Comparison of ENCODE assay signal across 32 mouse cellular contexts in the genomic region with DNA sequence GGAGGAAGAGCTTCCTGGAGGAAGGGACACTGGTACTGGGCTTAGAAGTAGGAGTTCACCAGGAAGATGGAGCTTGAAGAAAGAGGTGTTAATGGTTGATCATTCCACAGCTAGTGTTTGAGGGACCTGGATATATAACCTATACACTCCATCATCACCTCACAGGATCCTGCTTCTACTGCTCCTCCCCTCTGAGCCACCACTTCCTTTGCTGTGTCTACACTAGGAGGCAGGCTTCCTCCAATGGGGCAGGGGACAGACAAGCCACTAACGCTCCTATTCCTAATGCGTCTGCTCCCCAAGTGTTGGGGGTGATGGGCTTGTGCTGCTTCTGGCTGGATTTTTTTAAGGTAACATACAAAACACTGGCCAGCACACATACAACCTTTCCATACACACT. TPM values are rescaled to one million over a fixed set of nuclear protein-coding genes. Genes with fewer than 3 reads are reported as not detected.
A peak's percentile ranks its signal among the peaks of the same experiment; 100 is the strongest.
DNase-seq lines count a peak whose midpoint lies in the region; ATAC-seq and TF ChIP-seq lines count a peak whose summit lies in the region.
"Had no signal": no experiment of that assay in that cellular context is flagged by ENCODE, and none has a peak within 500 bp of the region (broad histone marks: within the 10 kb centered on the region; RNA-seq: fewer than 3 reads in every experiment).

No protein-coding gene starts in this region.

- no peaks in the 10 kb centered on the region for H3K9me3 ChIP-seq in intestine, embryonic 16.5 days (ENCODE audit: control insufficient read depth, low read length)
- H3K9me3 ChIP-seq in hindbrain, postnatal 0 days (ENCODE audit: low read length), result no peaks in the 10 kb centered on the region
- H3K9me3 ChIP-seq: forebrain, embryonic 15.5 days; heart, embryonic 12.5 days; hindbrain, embryonic 10.5 days; lung, embryonic 15.5 days; midbrain, embryonic 15.5 days; neural tube, embryonic 13.5 days had no signal

- 0 out of 2 replicates have a peak, but pooled peaks have one; percentile 37 for ATAC-seq in common myeloid progenitor, adult 5-6 weeks (replicated peaks; ENCODE audit: low read depth, poor library complexity, severe bottlenecking)
- ATAC-seq in intestine, embryonic 16.5 days, result peak; percentile 37; the same call in 1 of the 2 replicates
- ATAC-seq in hindbrain, postnatal 0 days, result no peak
- ATAC-seq: forebrain, embryonic 15.5 days; midbrain, embryonic 15.5 days had no signal

- no peaks in the 10 kb centered on the region for H3K27me3 ChIP-seq in intestine, embryonic 16.5 days (replicated peaks; ENCODE audit: control insufficient read depth, insufficient read depth, low read length)
- H3K27me3 ChIP-seq in hindbrain, postnatal 0 days (ENCODE audit: insufficient read depth, low read length), result no peaks in the 10 kb centered on the region
- H3K27me3 ChIP-seq: forebrain, embryonic 15.5 days; lung, embryonic 15.5 days had no signal

- H3K36me3 ChIP-seq in intestine, embryonic 16.5 days (ENCODE audit: control insufficient read depth, insufficient read depth, low read length), result no peaks in the 10 kb centered on the region
- H3K36me3 ChIP-seq in hindbrain, postnatal 0 days (ENCODE audit: insufficient read depth, low read length), result no peaks in the 10 kb centered on the region
- H3K36me3 ChIP-seq: forebrain, embryonic 15.5 days; heart, embryonic 12.5 days; hindbrain, embryonic 10.5 days; lung, embryonic 15.5 days; midbrain, embryonic 15.5 days; neural tube, embryonic 13.5 days had no signal

- H3K9ac ChIP-seq in intestine, embryonic 16.5 days (ENCODE audit: low read depth, low read length), result no peak overlapping the region
- no peak overlapping the region for H3K9ac ChIP-seq in hindbrain, postnatal 0 days (replicated peaks; ENCODE audit: low read length)
- H3K9ac ChIP-seq: forebrain, embryonic 15.5 days; heart, embryonic 12.5 days; lung, embryonic 15.5 days; midbrain, embryonic 15.5 days; neural tube, embryonic 13.5 days had no signal

- no peaks in the 10 kb centered on the region for H3K4me1 ChIP-seq in intestine, embryonic 16.5 days (ENCODE audit: control insufficient read depth, insufficient read depth, low read length)
- no peaks in the 10 kb centered on the region for H3K4me1 ChIP-seq in hindbrain, postnatal 0 days (ENCODE audit: insufficient read depth, low read length)
- H3K4me1 ChIP-seq: forebrain, embryonic 15.5 days; heart, embryonic 12.5 days; hindbrain, embryonic 10.5 days; lung, embryonic 15.5 days; midbrain, embryonic 15.5 days; neural tube, embryonic 13.5 days had no signal

- no peak overlapping the region for H3K4me2 ChIP-seq in intestine, embryonic 16.5 days (ENCODE audit: low read depth, low read length)
- no peak overlapping the region for H3K4me2 ChIP-seq in hindbrain, postnatal 0 days (ENCODE audit: low read depth, low read length)
- H3K4me2 ChIP-seq: forebrain, embryonic 15.5 days; heart, embryonic 12.5 days; liver, embryonic 11.5 days; lung, embryonic 15.5 days; midbrain, embryonic 15.5 days; neural tube, embryonic 13.5 days had no signal

- H3K4me3 ChIP-seq in intestine, embryonic 16.5 days (ENCODE audit: low read length), result no peak overlapping the region
- H3K4me3 ChIP-seq in hindbrain, postnatal 0 days (ENCODE audit: low read length), result no peak overlapping the region
- H3K4me3 ChIP-seq: forebrain, embryonic 15.5 days; heart, embryonic 12.5 days; hindbrain, embryonic 10.5 days; layer of hippocampus, adult 2 months; lung, embryonic 15.5 days; midbrain, embryonic 15.5 days; neural tube, embryonic 13.5 days had no signal

- WGBS in intestine, embryonic 16.5 days, result 68% methylated on average over 2 of the region's 2 CpGs
- WGBS in hindbrain, postnatal 0 days, result 63% methylated on average over 2 of the region's 2 CpGs

- peak; percentile 21 for DNase-seq in thymus, postnatal 14 days
- DNase-seq in thymus, postnatal 25 days, result no peak
- DNase-seq in embryo, embryonic 10 days (ENCODE audit: low spot score), result no peak
- no peak for DNase-seq in embryo, embryonic 10.5 days (ENCODE audit: low spot score)
- DNase-seq in hindbrain, postnatal 0 days (ENCODE audit: low spot score), result no peak
- DNase-seq: adrenal gland, postnatal 36 days; cerebellum, adult 18-20 months; cerebellum, postnatal 14 days; heart, postnatal 10 days; lung, postnatal 4 days; right cerebral cortex, adult 18-20 months had no signal

- H3K27ac ChIP-seq in intestine, embryonic 16.5 days (ENCODE audit: low read length), result peak overlapping the region; percentile 3; the same call in 1 of the 2 replicates
- no peak overlapping the region for H3K27ac ChIP-seq in hindbrain, postnatal 0 days
- H3K27ac ChIP-seq: forebrain, embryonic 15.5 days; hindbrain, embryonic 10.5 days; layer of hippocampus, adult 2 months; lung, embryonic 15.5 days; midbrain, embryonic 15.5 days; neural tube, embryonic 13.5 days had no signal

- TF ChIP-seq CTCF in hindbrain, postnatal 0 days (IDR thresholded peaks at IDR 0.05; ENCODE audit: low read depth), result no peak

RNA-seq across cellular contexts. Expression of gene Cib3, which starts 1.9 kb away (rescaled TPM):
- total RNA-seq in common myeloid progenitor, adult 5-6 weeks (2017), result not detected in 2 replicates
- polyA plus RNA-seq in intestine, embryonic 16.5 days (2015; fragmentation: Nextera tagmentation; extraction: Ambion mirVana), result not detected in 2 replicates
- not detected in 2 replicates for total RNA-seq in hindbrain, postnatal 0 days (2014; rRNA removed)
- not detected in 2 replicates for polyA plus RNA-seq in hindbrain, postnatal 0 days (2015; fragmentation: Nextera tagmentation; extraction: Ambion mirVana)
- total RNA-seq: adrenal gland, adult 18-20 months; gastrocnemius, adult 8-10 months; heart, postnatal 10 days; layer of hippocampus, adult 2 months; layer of hippocampus, postnatal 25 days had no signal
- polyA plus RNA-seq: C2C12; embryonic facial prominence, embryonic 14.5 days; forebrain, embryonic 15.5 days; heart, embryonic 12.5 days; hindbrain, embryonic 10.5 days; kidney, embryonic 14.5 days; limb, embryonic 11.5 days; liver, embryonic 11.5 days; midbrain, embryonic 15.5 days; neural tube, embryonic 13.5 days; small intestine, adult 2 months; stomach, embryonic 16.5 days had no signal

RNA-seq across cellular contexts. Expression of gene Gm11034, which starts 2.7 kb away (rescaled TPM):
- total RNA-seq in common myeloid progenitor, adult 5-6 weeks (2017), result not detected in 2 replicates
- polyA plus RNA-seq in intestine, embryonic 16.5 days (2015; fragmentation: Nextera tagmentation; extraction: Ambion mirVana), result not detected in 2 replicates
- total RNA-seq in hindbrain, postnatal 0 days (2014; rRNA removed), result not detected in 2 replicates
- not detected in 2 replicates for polyA plus RNA-seq in hindbrain, postnatal 0 days (2015; fragmentation: Nextera tagmentation; extraction: Ambion mirVana)
- total RNA-seq: adrenal gland, adult 18-20 months; adrenal gland, postnatal 36 days; gastrocnemius, adult 8-10 months; granulocyte monocyte progenitor cell, adult 5-6 weeks; heart, postnatal 10 days; layer of hippocampus, adult 2 months; layer of hippocampus, postnatal 25 days had no signal
- polyA plus RNA-seq: C2C12; embryonic facial prominence, embryonic 14.5 days; forebrain, embryonic 15.5 days; heart, embryonic 12.5 days; hindbrain, embryonic 10.5 days; kidney, embryonic 14.5 days; limb, embryonic 11.5 days; liver, embryonic 11.5 days; lung, embryonic 15.5 days; midbrain, embryonic 15.5 days; neural tube, embryonic 13.5 days; small intestine, adult 2 months; stomach, embryonic 16.5 days; thymus, postnatal 0 days had no signal

RNA-seq across cellular contexts. Expression of gene Fam32a, which starts 8.8 kb away (rescaled TPM):
- total RNA-seq in common myeloid progenitor, adult 5-6 weeks (2017), result 42.5 and 56.2 TPM in 2 replicates
- 71.7 and 76.3 TPM in 2 replicates for polyA plus RNA-seq in intestine, embryonic 16.5 days (2015; fragmentation: Nextera tagmentation; extraction: Ambion mirVana)
- 90.0 and 94.7 TPM in 2 replicates for total RNA-seq in hindbrain, postnatal 0 days (2014; rRNA removed)
- polyA plus RNA-seq in hindbrain, postnatal 0 days (2015; fragmentation: Nextera tagmentation; extraction: Ambion mirVana), result 78.9 and 83.2 TPM in 2 replicates

RNA-seq across cellular contexts. Expression of gene Hsh2d, which starts 21.3 kb away (rescaled TPM):
- total RNA-seq in common myeloid progenitor, adult 5-6 weeks (2017), result 7.9 and 9.8 TPM in 2 replicates
- polyA plus RNA-seq in intestine, embryonic 16.5 days (2015; fragmentation: Nextera tagmentation; extraction: Ambion mirVana), result 2.5 and 2.7 TPM in 2 replicates
- total RNA-seq in hindbrain, postnatal 0 days (2014; rRNA removed), result not detected in 2 replicates
- 0.14 TPM in 1 of 2 replicates, not detected in the other for polyA plus RNA-seq in hindbrain, postnatal 0 days (2015; fragmentation: Nextera tagmentation; extraction: Ambion mirVana)
- total RNA-seq: adrenal gland, adult 18-20 months; adrenal gland, postnatal 36 days; gastrocnemius, adult 8-10 months; heart, postnatal 10 days; layer of hippocampus, postnatal 25 days had no signal
- polyA plus RNA-seq: forebrain, embryonic 15.5 days; hindbrain, embryonic 10.5 days; kidney, embryonic 14.5 days; limb, embryonic 11.5 days; midbrain, embryonic 15.5 days; neural tube, embryonic 13.5 days had no signal

RNA-seq across cellular contexts. Expression of gene Ap1m1, which starts 29.1 kb away (rescaled TPM):
- 86.6 and 88.2 TPM in 2 replicates for total RNA-seq in common myeloid progenitor, adult 5-6 weeks (2017)
- 105 and 106 TPM in 2 replicates for polyA plus RNA-seq in intestine, embryonic 16.5 days (2015; fragmentation: Nextera tagmentation; extraction: Ambion mirVana)
- total RNA-seq in hindbrain, postnatal 0 days (2014; rRNA removed), result 76.8 and 81.3 TPM in 2 replicates
- polyA plus RNA-seq in hindbrain, postnatal 0 days (2015; fragmentation: Nextera tagmentation; extraction: Ambion mirVana), result 197 and 216 TPM in 2 replicates
